Mouse (Mus musculus) adrenal gland, adult 18-20 months (tissue): Measurements from ENCODE around the gene Olfr473. TPM values are rescaled to one million over a fixed set of nuclear protein-coding genes. Genes with fewer than 3 reads are reported as not detected.
"Not testable (repeated sequence)": the region's sequence is repeated elsewhere in the genome, so short reads cannot be mapped to it uniquely, and the experiment has no call there.

Source experiments
- DNase-seq, 2 experiments: peaks; one replicate each; pipeline ENCODE4 v3.0.0; 2021 to 2022; ENCODE audit warnings: low spot score in 2 of 2
- long read RNA-seq, 2 experiments: library from polyadenylated mRNA; stranded (forward); transcript quantifications; one replicate each; pipeline ENCODE4 v2.0.0; 2021
- total RNA-seq, 2 experiments: library from RNA; stranded (reverse); gene quantifications; 1 replicate in 1 of 2; 2 replicates in 1 of 2; pipeline ENCODE4 v1.2.3; 2021

The Olfr473 gene
- not detected for total RNA-seq
- long read RNA-seq, experiment 1 = 0 reads
- long read RNA-seq, experiment 2 = 0 reads

GRCm38 (mm10) chr7:107930146-107930545, at the start of gene Olfr473:
TSS of gene Olfr473 (plus strand) at chr7:107930446.
- DNase-seq = no peak

GRCm38 (mm10) chr7:107897602-107898001, 32.6 kb upstream of the Olfr473 start, which contains the start of gene Olfr472:
TSS of gene Olfr472 (plus strand) at chr7:107897902.
- DNase-seq = no peak

- not testable (repeated sequence) for DNase-seq
Measured at GRCm38 (mm10) chr7:107952539-107952938, 22.3 kb downstream of the Olfr473 start.

GRCm38 (mm10) chr7:107954343-107954742, 24.1 kb downstream of the Olfr473 start, which contains the start of gene Olfr474:
TSS of gene Olfr474 (plus strand) at chr7:107954643.
- no peak for DNase-seq

GRCm38 (mm10) chr7:107964503-107964902, 34.3 kb downstream of the Olfr473 start, which contains the start of gene Olfr476:
TSS of gene Olfr476 (plus strand) at chr7:107964803.
- no peak for DNase-seq

Other genes starting within 250 kb of the Olfr473 start
- not detected for gene Cyb5r2, start 172.4 kb upstream of the Olfr473 start, total RNA-seq
- gene Ovch2, start 129.2 kb upstream of the Olfr473 start, total RNA-seq = not detected
- not detected for gene Olfr467, start 118.2 kb upstream of the Olfr473 start, total RNA-seq
- gene Olfr469, start 104.9 kb upstream of the Olfr473 start, total RNA-seq = not detected
- gene Olfr470, start 83.0 kb upstream of the Olfr473 start, total RNA-seq = not detected
- gene Olfr472, start 32.5 kb upstream of the Olfr473 start, total RNA-seq = not detected
- gene Olfr474, start 24.2 kb downstream of the Olfr473 start, total RNA-seq = not detected
- not detected for gene Olfr476, start 34.4 kb downstream of the Olfr473 start, total RNA-seq
- not detected for gene Olfr477, start 56.2 kb downstream of the Olfr473 start, total RNA-seq
- not detected for gene Olfr478, start 103.5 kb downstream of the Olfr473 start, total RNA-seq
- gene Olfr479, start 120.2 kb downstream of the Olfr473 start, total RNA-seq = not detected
- gene Olfr480, start 136.9 kb downstream of the Olfr473 start, total RNA-seq = not detected
- gene Olfr481, start 149.4 kb downstream of the Olfr473 start, total RNA-seq = not detected
- gene Olfr482, start 167.1 kb downstream of the Olfr473 start, total RNA-seq = 1 to 10 TPM; 1.9 to 2.0 TPM
- gene Olfr483, start 170.4 kb downstream of the Olfr473 start, total RNA-seq = not detected
- not detected for gene Olfr484, start 197.0 kb downstream of the Olfr473 start, total RNA-seq
- not detected for gene Olfr485, start 229.4 kb downstream of the Olfr473 start, total RNA-seq
- gene Olfr486, start 242.3 kb downstream of the Olfr473 start, total RNA-seq = not detected